Mouse (Mus musculus): ENCODE data around the gene Sirt2.

GRCm38 (mm10) chr7:28727649-28728340, 38.7 kb upstream of the Sirt2 start:
- TF ChIP-seq GATA1 (IDR thresholded peaks at IDR 0.05; ENCODE audit: borderline replicate concordance, low read length), result no peak
- TF ChIP-seq FLI1 (IDR thresholded peaks at IDR 0.05; ENCODE audit: low read length), result no peak

Measured in megakaryocyte, embryonic 14.5 days (primary cell).